Mouse (Mus musculus): ENCODE data around the gene Mars2. TPM values are rescaled to one million over a fixed set of nuclear protein-coding genes. Genes with fewer than 3 reads are reported as not detected.

The Mars2 gene
- polyA plus RNA-seq (2016; fragmentation: Nextera tagmentation; extraction: Ambion mirVana), result 3.4 and 3.6 TPM in 2 replicates

DNA sequence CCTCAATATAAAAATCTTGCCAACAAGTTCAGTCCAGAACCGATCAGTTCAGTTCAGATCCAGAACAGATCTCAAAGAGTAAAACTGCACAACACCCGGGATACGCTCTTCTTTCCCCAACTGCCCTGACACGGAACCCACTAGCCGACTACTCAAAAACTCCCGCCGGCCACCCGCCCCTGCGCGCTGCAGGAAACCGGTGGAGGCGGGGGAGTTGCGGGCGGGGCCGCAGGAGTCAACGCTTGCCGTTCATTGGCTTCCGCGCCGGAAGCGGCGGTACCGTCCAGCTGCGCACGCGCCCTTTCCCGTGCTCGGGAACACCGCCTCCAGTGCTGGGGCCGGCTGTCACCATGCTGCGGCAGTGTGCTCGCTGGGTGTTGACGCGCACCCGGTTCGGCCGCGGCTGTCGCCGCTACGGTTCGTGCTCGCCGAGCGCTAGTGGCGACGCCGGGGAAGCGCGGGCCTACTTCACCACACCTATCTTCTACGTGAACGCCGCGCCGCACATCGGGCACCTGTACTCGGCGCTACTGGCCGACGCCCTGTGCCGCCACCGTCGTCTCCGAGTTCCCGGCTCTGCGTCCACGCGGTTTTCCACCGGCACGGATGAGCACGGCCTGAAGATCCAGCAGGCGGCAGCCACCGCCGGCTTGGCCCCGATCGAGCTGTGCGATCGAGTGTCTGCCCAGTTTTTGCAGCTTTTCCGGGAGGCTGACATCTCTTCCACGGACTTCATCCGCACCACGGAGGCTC is at the start of gene Mars2:
Gene Mars2, plus strand, starts transcription at position 288 of the 753 bp plus-strand sequence.
- H3K27me3 ChIP-seq (ENCODE audit: poor library complexity, severe bottlenecking), result no peaks in the 10 kb centered on the region; the same call in 1 of the 2 replicates
- WGBS, result under 1% methylated on average over 82 of the region's 82 CpGs
- H3K9me3 ChIP-seq, result no peaks in the 10 kb centered on the region
- peak within 1 kb of the TSS; percentile 90 for H3K4me3 ChIP-seq
- peaks cover 44% of the 10 kb centered on the region for H3K4me1 ChIP-seq
- DNase-seq (ENCODE audit: extremely low spot score, low spot score), result peak; percentile 93
- H3K36me3 ChIP-seq (replicated peaks), result peaks cover 6% of the 10 kb centered on the region
- H3K27ac ChIP-seq, result peak within 1 kb of the TSS; percentile 85

DNA sequence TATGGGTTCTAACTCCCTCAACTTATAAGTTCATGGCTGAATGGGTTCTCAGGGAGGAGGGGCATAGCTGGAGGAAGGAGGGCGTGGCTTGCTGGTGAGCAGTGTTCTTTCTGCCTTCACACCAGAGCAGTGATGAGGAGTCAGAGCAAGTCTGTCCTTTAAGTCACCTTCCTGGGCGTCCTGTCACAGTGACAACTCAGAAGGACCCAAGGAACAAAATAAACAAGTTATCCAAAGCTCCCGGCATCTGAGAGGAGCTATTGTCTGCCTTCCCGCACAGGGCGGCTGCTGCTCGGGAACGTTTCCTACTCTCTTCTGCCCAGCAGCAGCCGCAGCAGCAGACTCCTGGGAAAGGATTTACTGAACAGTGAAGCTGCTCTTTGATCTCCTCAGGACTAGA is 45.0 kb upstream of the Mars2 start:
- H3K4me1 ChIP-seq, result peaks cover 52% of the 10 kb centered on the region
- no peak for DNase-seq (ENCODE audit: extremely low spot score, low spot score)
- 23% methylated on average over 8 of the region's 8 CpGs for WGBS
- no peaks in the 10 kb centered on the region for H3K36me3 ChIP-seq (replicated peaks)
- no peaks in the 10 kb centered on the region for H3K9me3 ChIP-seq
- H3K27me3 ChIP-seq (ENCODE audit: poor library complexity, severe bottlenecking), result peaks cover 37% of the 10 kb centered on the region
- H3K4me3 ChIP-seq, result peak overlapping the region; percentile 42
- peak overlapping the region; percentile 57; the same call in 1 of the 2 replicates for H3K27ac ChIP-seq

DNA sequence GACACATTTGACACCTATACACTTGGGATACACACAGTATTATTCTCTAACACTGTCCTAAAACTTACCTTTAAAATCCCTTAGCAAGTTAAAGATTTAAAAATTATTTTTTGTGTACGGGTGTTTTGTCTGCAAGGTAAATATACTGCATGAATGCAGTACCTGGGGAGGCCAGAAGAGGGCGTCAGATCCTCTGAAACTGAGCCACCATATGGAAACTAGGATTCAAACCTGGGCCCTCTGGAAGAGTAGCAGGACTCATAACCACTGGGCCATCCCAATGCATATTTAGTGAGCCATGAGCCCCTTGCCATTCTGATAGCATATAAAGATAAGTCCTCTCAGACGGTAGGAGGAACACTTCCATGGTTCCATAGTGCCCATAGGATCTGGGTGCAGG is 44.2 kb upstream of the Mars2 start:
- no peak overlapping the region for H3K4me3 ChIP-seq
- no peaks in the 10 kb centered on the region for H3K36me3 ChIP-seq (replicated peaks)
- WGBS, result 55% methylated on average over 3 of the region's 3 CpGs
- H3K9me3 ChIP-seq, result no peaks in the 10 kb centered on the region
- H3K27me3 ChIP-seq (ENCODE audit: poor library complexity, severe bottlenecking), result peaks cover 38% of the 10 kb centered on the region
- DNase-seq (ENCODE audit: extremely low spot score, low spot score), result no peak
- peaks cover 48% of the 10 kb centered on the region for H3K4me1 ChIP-seq
- peak overlapping the region; percentile 65; the same call in 1 of the 2 replicates for H3K27ac ChIP-seq

DNA sequence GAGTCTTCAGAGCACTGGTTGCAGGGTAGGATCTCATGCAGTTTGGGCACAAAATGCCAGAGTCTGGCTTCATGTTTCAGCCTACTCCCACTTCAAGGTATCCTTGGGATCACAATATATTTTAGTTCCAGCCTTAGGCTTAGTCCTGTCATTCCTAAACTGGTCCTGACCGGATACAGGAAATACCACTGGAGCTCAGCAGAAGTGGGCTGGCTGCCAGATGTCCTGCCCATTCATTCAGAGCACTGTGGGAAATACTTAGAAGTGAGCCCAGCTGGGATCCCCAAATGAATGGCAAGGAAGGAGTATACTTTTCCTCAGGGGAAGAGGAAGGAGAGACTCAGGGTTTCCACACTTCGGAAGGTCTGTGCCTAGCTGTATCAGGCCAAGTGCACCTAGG is 43.7 kb upstream of the Mars2 start:
- WGBS, result 57% methylated on average over 2 of the region's 2 CpGs
- Histone ChIP-seq H3K27me3 (ENCODE audit: poor library complexity, severe bottlenecking) (peaks cover 38% of the 10 kb centered on the region), H3K4me1 (peaks cover 53% of the 10 kb centered on the region), H3K9me3 (no peaks in the 10 kb centered on the region), H3K4me3 (no peak overlapping the region), H3K27ac (peak overlapping the region; percentile 68; the same call in 1 of the 2 replicates), H3K36me3 (replicated peaks) (no peaks in the 10 kb centered on the region)
- DNase-seq (ENCODE audit: extremely low spot score, low spot score), result no peak

DNA sequence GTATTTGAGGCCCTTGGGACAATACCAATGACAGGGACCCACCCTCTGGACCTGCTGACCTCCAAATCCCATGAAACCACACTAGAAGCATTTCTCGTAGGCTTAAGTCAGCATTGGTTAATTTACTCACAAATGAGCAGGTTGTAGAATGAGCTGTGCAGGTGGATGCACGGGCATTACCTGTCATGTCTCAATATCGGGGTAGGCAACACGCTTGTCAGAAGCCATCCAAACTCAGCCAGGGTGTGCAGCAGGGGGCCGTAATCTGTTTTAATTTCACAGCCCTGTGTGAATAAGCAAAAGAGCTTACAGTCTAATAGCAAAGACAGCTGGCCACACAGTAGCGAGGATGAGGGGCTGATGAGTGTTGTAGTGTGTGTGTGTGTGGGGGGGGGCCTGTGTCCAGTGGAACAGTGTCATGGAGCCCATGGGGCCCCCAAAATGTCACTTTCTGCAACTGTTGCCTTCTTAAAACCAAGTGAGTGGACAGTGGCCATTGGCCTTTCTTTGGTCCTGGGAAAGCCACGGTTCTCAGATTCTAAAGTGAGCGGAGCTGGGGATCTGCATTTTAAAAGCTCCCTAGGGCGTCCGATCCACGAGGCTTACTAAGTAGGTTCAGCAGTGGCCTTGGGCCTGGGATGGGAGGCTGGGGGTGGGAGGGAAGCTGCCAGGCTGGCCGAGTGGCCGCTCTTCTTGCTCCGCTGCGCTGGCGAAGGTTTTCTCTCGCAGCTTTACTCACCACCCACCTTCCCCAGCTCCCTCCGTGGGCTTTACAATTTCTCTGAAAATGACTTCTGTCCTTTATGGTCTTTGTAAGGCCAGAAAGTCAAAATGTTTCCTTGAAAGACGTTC is 42.7 kb upstream of the Mars2 start:
- 27% methylated on average over 19 of the region's 19 CpGs for whole genome bisulfite sequencing
- peak overlapping the region; percentile 19; the same call in 1 of the 2 replicates for H3K4me3 ChIP-seq

DNA sequence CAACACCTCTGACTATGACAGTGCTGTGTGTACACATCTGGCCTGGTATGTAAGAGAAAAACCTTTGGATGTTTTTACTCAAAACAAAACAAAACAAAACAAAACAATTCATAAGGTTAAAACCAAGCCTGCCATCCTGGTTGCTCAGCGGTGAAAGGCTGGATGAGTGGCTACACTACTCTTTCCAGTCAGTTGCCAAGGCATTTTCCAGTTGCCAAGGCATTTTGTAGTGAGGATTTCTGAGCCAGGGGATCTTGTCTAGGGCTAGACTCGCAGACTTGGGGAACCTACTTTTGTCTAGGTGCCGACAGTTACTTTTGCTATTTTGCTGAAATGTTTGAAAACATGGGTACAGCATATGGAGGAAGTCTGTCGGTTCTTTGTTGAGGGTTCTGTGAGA is 42.0 kb upstream of the Mars2 start:
- 66% methylated on average over 4 of the region's 4 CpGs for WGBS
- no peaks in the 10 kb centered on the region for H3K9me3 ChIP-seq
- H3K4me3 ChIP-seq, result no peak overlapping the region
- DNase-seq (ENCODE audit: extremely low spot score, low spot score), result no peak
- no peak overlapping the region for H3K27ac ChIP-seq
- H3K27me3 ChIP-seq (ENCODE audit: poor library complexity, severe bottlenecking), result peaks cover 45% of the 10 kb centered on the region
- H3K36me3 ChIP-seq (replicated peaks), result no peaks in the 10 kb centered on the region
- H3K4me1 ChIP-seq, result peaks cover 65% of the 10 kb centered on the region

More for the DNA sequence above, 42.7 kb upstream of the Mars2 start:
- Histone ChIP-seq H3K4me1 (peaks cover 63% of the 10 kb centered on the region), H3K27me3 (ENCODE audit: poor library complexity, severe bottlenecking) (peaks cover 38% of the 10 kb centered on the region), H3K36me3 (replicated peaks) (no peaks in the 10 kb centered on the region), H3K27ac (peak overlapping the region; percentile 68), H3K9me3 (no peaks in the 10 kb centered on the region)
- DNase-seq (ENCODE audit: extremely low spot score, low spot score), result no peak

DNA sequence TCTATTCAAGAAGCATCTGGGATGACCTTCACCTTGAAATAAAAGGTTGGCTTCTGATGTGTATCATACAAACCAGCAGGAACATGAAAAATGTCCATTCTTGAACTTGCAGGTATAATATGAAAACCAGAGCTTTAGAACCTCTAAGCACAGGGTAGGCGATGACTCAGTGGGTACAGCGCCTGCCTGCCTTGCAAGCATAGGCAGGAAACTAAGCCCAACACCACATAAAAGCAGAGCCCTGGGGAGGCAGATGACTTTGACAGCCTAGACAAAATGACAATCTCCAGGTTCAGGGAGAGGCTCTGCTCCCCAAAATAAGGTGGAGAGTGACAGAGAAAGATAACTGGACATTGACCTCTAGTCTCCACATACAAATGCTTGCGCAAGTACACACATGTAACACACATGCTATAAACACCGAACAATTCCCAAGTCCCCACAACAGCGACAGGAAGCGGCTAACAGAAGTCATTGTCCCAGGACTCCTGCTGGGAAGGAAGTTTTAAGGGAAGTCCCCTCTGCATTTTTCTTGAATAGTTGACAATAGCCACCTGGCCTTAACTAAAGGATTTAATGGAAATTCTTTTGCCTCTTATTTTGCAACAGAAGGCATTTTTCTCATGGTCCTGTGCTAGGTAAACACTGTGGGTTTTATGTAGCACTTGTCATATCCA is 40.5 kb upstream of the Mars2 start:
- Histone ChIP-seq H3K4me3 (no peak overlapping the region), H3K27me3 (ENCODE audit: poor library complexity, severe bottlenecking) (peaks cover 55% of the 10 kb centered on the region), H3K36me3 (replicated peaks) (no peaks in the 10 kb centered on the region), H3K27ac (no peak overlapping the region), H3K9me3 (no peaks in the 10 kb centered on the region), H3K4me1 (peaks cover 65% of the 10 kb centered on the region)
- WGBS, result 48% methylated on average over 6 of the region's 6 CpGs
- no peak for DNase-seq (ENCODE audit: extremely low spot score, low spot score)

DNA sequence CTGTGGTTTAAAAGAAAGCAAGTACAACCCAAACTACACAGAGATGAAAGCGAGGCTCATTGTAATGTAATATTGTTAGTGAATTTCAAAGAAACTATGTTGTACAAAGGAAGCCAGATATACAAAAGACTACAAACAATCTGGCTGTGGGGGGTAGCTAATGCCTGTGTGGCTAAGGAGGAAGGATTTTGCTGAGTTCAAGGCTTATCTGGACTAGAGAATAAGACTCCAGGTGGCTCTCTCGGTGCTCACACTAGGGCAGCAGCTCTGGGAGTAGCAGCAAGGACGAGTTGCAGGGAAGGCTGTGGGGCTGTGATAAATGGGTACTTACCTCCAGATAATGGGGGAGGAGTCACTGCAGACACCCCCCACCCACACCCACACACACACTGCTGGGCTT is 38.3 kb upstream of the Mars2 start:
- Histone ChIP-seq H3K4me3 (no peak overlapping the region), H3K36me3 (replicated peaks) (no peaks in the 10 kb centered on the region), H3K9me3 (no peaks in the 10 kb centered on the region), H3K27me3 (ENCODE audit: poor library complexity, severe bottlenecking) (peaks cover 51% of the 10 kb centered on the region), H3K27ac (peak overlapping the region; percentile 40), H3K4me1 (peaks cover 53% of the 10 kb centered on the region)
- no peak for DNase-seq (ENCODE audit: extremely low spot score, low spot score)
- 6% methylated on average over 3 of the region's 3 CpGs for WGBS

DNA sequence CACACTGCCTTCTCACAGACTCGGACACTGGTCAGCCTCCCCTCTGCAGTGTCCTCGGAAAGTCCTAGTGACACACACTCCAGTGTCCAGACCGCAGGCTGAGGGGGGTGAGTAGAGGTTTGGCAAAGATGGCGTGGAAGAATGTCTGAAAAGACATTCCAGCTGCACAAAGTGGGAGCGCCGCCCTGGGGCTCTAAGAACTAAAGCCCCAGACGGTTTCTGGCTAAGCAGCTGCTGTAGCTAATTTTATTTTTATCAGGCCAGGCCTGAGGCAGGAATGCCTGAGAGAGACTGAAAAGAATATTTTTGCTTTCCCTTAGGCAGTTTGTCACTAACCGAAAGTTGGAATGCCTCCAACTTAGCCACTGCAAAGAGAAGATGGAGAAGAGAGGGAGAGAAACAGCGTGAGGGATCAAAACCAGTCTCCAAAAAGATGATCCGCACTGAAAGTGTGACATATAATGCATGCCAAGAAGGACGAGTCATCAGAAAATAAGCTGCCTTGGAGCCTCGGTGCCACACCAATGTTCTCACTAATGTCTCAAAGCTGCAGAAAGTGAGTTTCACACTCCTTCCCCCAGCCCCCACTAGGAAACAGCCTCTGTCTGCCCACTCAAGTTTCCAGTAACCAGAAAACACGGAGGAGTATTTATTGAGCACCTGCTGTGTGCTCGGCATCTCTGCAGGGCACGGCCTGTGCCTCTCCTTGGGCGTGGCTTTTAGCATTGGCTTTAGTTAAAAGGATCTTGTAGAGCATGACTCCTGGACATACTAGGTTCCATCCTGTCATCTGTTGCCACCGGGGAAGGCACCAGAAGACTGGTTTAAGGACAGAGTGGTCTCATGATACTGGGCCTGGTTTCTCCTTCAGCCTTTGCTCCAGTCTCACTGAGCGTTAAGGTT is 34.9 kb upstream of the Mars2 start:
- H3K36me3 ChIP-seq (replicated peaks), result no peaks in the 10 kb centered on the region
- DNase-seq (ENCODE audit: extremely low spot score, low spot score), result no peak
- peaks cover 18% of the 10 kb centered on the region; the same call in 1 of the 2 replicates for H3K27me3 ChIP-seq (ENCODE audit: poor library complexity, severe bottlenecking)
- WGBS, result 74% methylated on average over 18 of the region's 18 CpGs
- H3K4me1 ChIP-seq, result peaks cover 33% of the 10 kb centered on the region
- H3K4me3 ChIP-seq, result no peak overlapping the region
- peak overlapping the region; percentile 35; the same call in 1 of the 2 replicates for H3K27ac ChIP-seq
- no peaks in the 10 kb centered on the region for H3K9me3 ChIP-seq

DNA sequence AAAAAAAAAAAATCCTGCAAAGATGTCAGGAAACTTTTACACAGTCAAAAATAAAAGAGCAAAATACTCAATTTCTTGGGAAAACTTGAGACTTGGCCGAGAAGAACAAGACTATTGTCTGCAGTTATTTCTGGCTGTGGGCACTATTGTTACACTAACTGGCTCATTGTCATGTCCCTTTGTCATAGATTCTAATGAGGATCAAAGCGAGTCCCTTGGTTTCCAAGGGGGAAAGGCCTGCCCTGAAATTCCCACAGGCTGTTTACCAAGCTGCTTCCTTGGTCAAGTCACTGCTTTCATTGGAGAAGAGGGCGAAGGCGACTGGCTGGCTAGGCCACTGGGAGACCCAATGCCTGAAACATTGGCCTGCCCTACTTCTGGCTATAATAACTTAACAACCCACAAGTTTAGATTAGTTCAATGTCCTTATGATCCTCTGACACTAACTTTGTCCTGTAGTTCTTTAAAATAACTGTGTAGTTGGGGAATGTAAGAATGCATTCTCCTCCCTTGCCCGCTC is 31.1 kb upstream of the Mars2 start:
- H3K27me3 ChIP-seq (ENCODE audit: poor library complexity, severe bottlenecking), result peaks cover 5% of the 10 kb centered on the region; the same call in 1 of the 2 replicates
- H3K4me3 ChIP-seq, result no peak overlapping the region
- H3K4me1 ChIP-seq, result peaks cover 25% of the 10 kb centered on the region
- WGBS, result 35% methylated on average over 5 of the region's 5 CpGs
- no peaks in the 10 kb centered on the region for H3K36me3 ChIP-seq (replicated peaks)
- no peaks in the 10 kb centered on the region for H3K9me3 ChIP-seq
- no peak for DNase-seq (ENCODE audit: extremely low spot score, low spot score)
- no peak overlapping the region for H3K27ac ChIP-seq

DNA sequence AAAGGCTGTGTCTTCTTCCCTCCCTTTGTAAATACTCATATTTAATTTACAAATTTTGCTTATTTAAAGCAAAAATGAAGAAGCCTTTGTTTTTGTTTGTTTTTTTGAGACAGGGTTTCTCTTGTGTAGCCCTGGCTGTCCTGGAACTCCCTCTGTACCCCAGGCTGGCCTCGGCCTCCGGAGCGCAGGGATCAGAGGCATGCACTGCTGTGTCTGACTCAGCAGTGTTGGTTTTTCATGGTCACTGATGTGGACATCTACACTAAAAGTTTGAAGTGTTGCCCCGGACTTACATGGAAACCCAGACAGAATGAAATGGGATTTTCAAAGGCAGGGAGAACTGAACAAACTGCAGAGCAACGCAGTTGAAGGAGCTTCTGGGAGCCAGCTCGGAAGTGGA is 29.4 kb upstream of the Mars2 start:
- H3K4me1 ChIP-seq, result peaks cover 19% of the 10 kb centered on the region
- H3K9me3 ChIP-seq, result no peaks in the 10 kb centered on the region
- H3K27me3 ChIP-seq (ENCODE audit: poor library complexity, severe bottlenecking), result peaks cover 6% of the 10 kb centered on the region; the same call in 1 of the 2 replicates
- H3K36me3 ChIP-seq (replicated peaks), result no peaks in the 10 kb centered on the region
- DNase-seq (ENCODE audit: extremely low spot score, low spot score), result no peak
- WGBS, result 91% methylated on average over 6 of the region's 6 CpGs
- no peak overlapping the region for H3K27ac ChIP-seq
- no peak overlapping the region for H3K4me3 ChIP-seq

All from forebrain, embryonic 10.5 days (tissue).